Mouse (Mus musculus) cortical plate, adult 2 months (tissue): ENCODE measurements around the gene Ambp. TPM values are rescaled to one million over a fixed set of nuclear protein-coding genes. Genes with fewer than 3 reads are reported as not detected.

Source experiments
- H3K27ac ChIP-seq: fragments of 200-500 bp; 2 replicates; pipeline ENCODE4 v1.5.1; 2012; ENCODE audit warnings: low read length, control low read depth, inconsistent platforms; ENCODE audit not compliant: insufficient read depth
- H3K4me1 ChIP-seq: fragments of 200-500 bp; 2 replicates; pipeline ENCODE4 v1.6.1; 2011; ENCODE audit warnings: low read length; ENCODE audit not compliant: control insufficient read depth, insufficient read depth
- H3K4me3 ChIP-seq: fragments of 200-500 bp; 2 replicates; pipeline ENCODE4 v1.5.1; 2011; ENCODE audit warnings: mild to moderate bottlenecking, low read length, control low read depth; ENCODE audit not compliant: insufficient read depth
- CTCF ChIP-seq: fragments of 200-500 bp; IDR thresholded peaks from 2 replicates; pipeline ENCODE4 v1.5.1; 2011; ENCODE audit warnings: mild to moderate bottlenecking, control low read depth, low read length; ENCODE audit not compliant: insufficient read depth; ENCODE audit errors: extremely low read depth
- POLR2A ChIP-seq: fragments of 200-500 bp; IDR thresholded peaks from 2 replicates; pipeline ENCODE4 v1.6.1; 2011; ENCODE audit warnings: mild to moderate bottlenecking, low read length, control low read depth; ENCODE audit not compliant: insufficient read depth; ENCODE audit errors: extremely low read depth
- polyA plus RNA-seq: library from polyadenylated mRNA; depleted of rRNA; stranded (reverse); fragments of >200 nt; gene quantifications from 2 replicates; pipeline ENCODE4 v1.2.3, GENCODE M21; 2012; rRNA removed

Gene Ambp
- polyA plus RNA-seq: not detected in 2 replicates

GRCm38 (mm10) chr4:63154699-63155098, at the start of gene Ambp:
Gene Ambp, minus strand, starts transcription at chr4:63154799.
- Histone ChIP-seq H3K4me1 (no peaks in the 10 kb centered on the region), H3K4me3 (no peak within 1 kb of the TSS), H3K27ac (no peak within 1 kb of the TSS)
- TF ChIP-seq POLR2A (no peak), CTCF (no peak)

GRCm38 (mm10) chr4:63203874-63204273, 49.3 kb upstream of the Ambp start:
- TF ChIP-seq CTCF (no peak), POLR2A (no peak)
- no peak overlapping the region for H3K27ac ChIP-seq
- no peak overlapping the region for H3K4me3 ChIP-seq
- no peaks in the 10 kb centered on the region for H3K4me1 ChIP-seq

DNA sequence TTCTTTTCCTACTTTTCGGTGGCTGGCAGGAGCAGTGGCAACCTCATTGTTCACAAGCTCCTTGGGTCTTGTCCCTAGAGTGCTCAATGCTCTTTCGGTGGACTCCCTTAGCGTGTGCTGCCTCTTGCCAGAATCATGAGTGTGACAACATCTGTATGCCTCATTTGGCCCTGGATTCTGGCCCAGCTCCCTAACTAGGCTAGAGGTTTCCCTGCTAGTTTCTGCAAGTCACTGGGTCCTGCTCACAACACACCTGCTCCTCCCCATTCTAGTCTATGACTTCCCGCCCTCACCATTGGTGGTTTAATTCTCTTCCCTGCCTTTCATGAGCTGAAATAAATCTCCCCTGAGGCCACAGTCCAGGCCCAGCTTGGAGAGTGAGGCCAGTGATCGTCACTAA, 44.8 kb upstream of the Ambp start:
- TF ChIP-seq CTCF: no peak
- no peak for TF ChIP-seq POLR2A
- Histone ChIP-seq H3K4me3 (no peak overlapping the region), H3K27ac (no peak overlapping the region)

GRCm38 (mm10) chr4:63194366-63194765, 39.8 kb upstream of the Ambp start:
- no peak overlapping the region for H3K4me3 ChIP-seq
- no peak overlapping the region for H3K27ac ChIP-seq
- no peaks in the 10 kb centered on the region for H3K4me1 ChIP-seq
- no peak for TF ChIP-seq CTCF
- TF ChIP-seq POLR2A: no peak

More for the DNA sequence above, 44.8 kb upstream of the Ambp start:
- no peaks in the 10 kb centered on the region for H3K4me1 ChIP-seq

GRCm38 (mm10) chr4:63191641-63192040, 37.0 kb upstream of the Ambp start:
- TF ChIP-seq POLR2A (no peak), CTCF (no peak)
- H3K4me1 ChIP-seq: no peaks in the 10 kb centered on the region
- no peak overlapping the region for H3K4me3 ChIP-seq
- H3K27ac ChIP-seq: no peak overlapping the region

DNA sequence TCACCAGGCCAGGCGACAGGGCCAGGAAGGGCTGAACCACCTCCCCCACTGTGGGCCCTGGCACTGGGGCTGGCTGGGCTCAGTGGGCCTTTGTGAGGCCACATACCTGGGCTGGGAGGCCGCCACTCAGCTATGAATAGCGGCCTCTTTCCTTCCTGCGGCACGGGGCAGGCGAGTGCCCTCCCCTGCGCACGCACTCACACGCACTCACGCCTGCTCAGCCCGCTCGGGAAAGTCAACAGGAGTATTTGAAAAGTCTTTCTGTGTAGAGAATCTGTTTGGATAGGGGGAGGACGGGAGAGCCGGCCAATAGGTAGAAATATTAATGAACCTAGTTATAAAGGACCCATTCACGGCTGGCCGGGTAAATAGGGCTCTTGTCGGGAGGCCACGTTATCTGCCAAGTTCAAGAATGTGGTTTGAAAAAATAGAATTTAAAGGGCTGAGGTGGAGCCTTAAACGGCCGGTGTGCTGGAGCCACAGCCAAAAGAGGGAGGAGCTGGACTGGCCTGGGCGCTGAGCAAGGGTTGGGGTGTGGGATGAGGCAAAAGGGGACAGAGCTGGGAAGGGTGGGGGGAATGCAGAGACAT, 31.8 kb upstream of the Ambp start:
- Histone ChIP-seq H3K4me1 (no peaks in the 10 kb centered on the region), H3K27ac (no peak overlapping the region), H3K4me3 (no peak overlapping the region)
- TF ChIP-seq POLR2A (no peak), CTCF (no peak)

GRCm38 (mm10) chr4:63181556-63181955, 27.0 kb upstream of the Ambp start:
- no peak overlapping the region for H3K27ac ChIP-seq

GRCm38 (mm10) chr4:63171969-63172685, 17.5 kb upstream of the Ambp start, which contains the start of gene Kif12:
Gene Kif12, minus strand, starts transcription at chr4:63172131.
- Histone ChIP-seq H3K4me1 (no peaks in the 10 kb centered on the region), H3K27ac (no peak within 1 kb of the TSS), H3K4me3 (no peak within 1 kb of the TSS)
- no peak for TF ChIP-seq POLR2A
- TF ChIP-seq CTCF: no peak

More at GRCm38 (mm10) chr4:63181556-63181955, 27.0 kb upstream of the Ambp start:
- TF ChIP-seq POLR2A: no peak
- peak; percentile 94 for TF ChIP-seq CTCF
- Histone ChIP-seq H3K4me1 (no peaks in the 10 kb centered on the region), H3K4me3 (no peak overlapping the region)

DNA sequence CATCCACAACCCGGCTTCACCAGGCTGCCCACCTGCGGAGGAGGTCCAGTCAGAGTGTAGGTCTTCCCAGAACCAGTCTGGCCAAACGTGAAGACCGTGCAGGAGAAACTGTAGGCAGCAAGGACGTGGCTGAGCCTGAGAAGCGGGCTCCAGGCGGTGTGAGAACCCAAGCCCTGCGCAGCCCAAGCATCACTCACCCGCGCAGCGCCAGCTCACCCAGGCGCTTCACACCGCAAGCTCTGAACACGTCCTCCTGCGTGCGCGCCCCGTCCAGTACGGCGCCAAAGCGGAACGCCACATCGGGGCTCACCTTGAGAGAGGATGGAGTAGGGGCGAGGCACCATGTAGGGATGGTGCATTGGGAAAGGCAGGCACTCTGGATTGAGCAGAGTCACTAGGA, 16.5 kb upstream of the Ambp start:
- Histone ChIP-seq H3K4me1 (no peaks in the 10 kb centered on the region), H3K27ac (no peak overlapping the region), H3K4me3 (no peak overlapping the region)
- TF ChIP-seq CTCF (no peak), POLR2A (no peak)

DNA sequence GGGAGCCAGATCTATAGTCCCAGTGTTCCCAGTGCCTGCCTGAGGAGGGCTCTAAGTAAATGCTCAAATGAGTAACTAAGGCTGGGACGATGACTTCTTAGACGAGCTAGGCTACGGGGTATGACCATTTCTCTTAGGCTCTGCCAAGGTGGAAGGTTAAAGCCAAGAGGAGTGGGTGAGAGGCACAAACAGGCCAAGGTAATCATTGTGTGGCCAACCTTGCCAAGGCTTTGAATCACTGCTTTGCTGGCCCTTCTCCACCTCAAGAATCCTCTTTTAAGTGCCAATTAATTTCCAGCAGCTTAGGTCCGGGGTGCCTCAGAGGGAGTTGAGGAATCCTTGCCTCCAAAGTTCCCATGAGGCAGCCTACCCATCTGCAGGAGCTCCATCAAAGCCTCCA, 15.5 kb upstream of the Ambp start:
- H3K4me1 ChIP-seq: no peaks in the 10 kb centered on the region
- TF ChIP-seq CTCF: no peak
- TF ChIP-seq POLR2A: no peak
- no peak overlapping the region for H3K27ac ChIP-seq
- no peak overlapping the region for H3K4me3 ChIP-seq
